Mouse (Mus musculus): ENCODE measurements around the gene Jpt1.
"Not testable (repeated sequence)": the region's sequence is repeated elsewhere in the genome, so short reads cannot be mapped to it uniquely, and the experiment has no call there.

Gene Jpt1

GRCm38 (mm10) chr11:115473626-115474275 is 40.4 kb downstream of the Jpt1 start:
- peak; percentile 95 for DNase-seq

GRCm38 (mm10) chr11:115472183-115472582 is 42.0 kb downstream of the Jpt1 start:
- no peak for DNase-seq

GRCm38 (mm10) chr11:115467217-115467618 is 47.0 kb downstream of the Jpt1 start:
- peak; percentile 52 for DNase-seq

- DNase-seq: no peak
Measured at GRCm38 (mm10) chr11:115464851-115465250, 49.3 kb downstream of the Jpt1 start.

- no peak for DNase-seq
Measured at GRCm38 (mm10) chr11:115463397-115463796, 50.8 kb downstream of the Jpt1 start.

GRCm38 (mm10) chr11:115462243-115462891 is 51.8 kb downstream of the Jpt1 start, which contains the start of gene Slc16a5:
Slc16a5 (plus strand) TSS chr11:115462474.
- DNase-seq: no peak

GRCm38 (mm10) chr11:115461846-115462242 is 52.3 kb downstream of the Jpt1 start:
- no peak for DNase-seq

DNA sequence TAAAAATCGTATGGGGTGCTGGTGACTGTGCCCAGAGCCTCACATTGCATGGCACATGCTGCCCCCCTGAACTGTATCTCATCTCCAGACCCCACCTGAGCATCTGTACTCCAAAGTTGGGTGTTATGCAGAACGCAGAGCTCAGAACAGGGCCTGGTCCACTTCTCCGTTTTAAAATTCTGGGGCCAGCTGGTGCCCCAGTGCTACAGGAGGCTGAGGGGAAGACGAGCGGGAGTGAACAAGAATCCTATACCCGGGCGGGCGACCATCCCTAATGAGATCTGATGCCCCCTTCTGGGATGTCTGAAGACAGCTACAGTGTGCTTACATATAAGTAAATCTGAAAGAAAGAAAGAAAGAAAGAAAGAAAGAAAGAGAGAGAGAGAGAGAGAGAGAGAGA is 53.2 kb downstream of the Jpt1 start:
- DNase-seq: no peak

GRCm38 (mm10) chr11:115457405-115457804 is 56.8 kb downstream of the Jpt1 start:
- DNase-seq: no peak

GRCm38 (mm10) chr11:115456182-115456581 is 58.0 kb downstream of the Jpt1 start:
- DNase-seq: peak; percentile 24

DNA sequence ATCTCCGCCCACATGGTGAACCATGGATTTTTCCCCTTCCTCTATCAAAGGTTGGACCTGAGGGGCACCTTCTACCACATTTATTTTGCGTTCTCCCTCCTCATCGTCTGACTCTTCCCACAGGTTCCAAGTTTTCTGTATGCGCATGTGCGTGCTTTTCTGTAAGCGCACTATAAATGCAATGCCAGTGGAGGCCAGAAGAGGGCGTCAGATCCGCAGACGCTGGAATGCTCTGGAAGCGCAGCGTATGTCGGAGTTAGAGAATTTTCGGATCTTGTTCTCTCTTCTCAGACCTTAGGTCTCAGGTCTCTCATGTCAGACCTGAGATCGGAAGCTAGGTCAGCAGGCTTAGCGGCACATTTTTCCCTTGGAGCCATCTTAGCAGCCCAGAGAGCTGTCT is 58.6 kb downstream of the Jpt1 start:
- no peak for DNase-seq

DNA sequence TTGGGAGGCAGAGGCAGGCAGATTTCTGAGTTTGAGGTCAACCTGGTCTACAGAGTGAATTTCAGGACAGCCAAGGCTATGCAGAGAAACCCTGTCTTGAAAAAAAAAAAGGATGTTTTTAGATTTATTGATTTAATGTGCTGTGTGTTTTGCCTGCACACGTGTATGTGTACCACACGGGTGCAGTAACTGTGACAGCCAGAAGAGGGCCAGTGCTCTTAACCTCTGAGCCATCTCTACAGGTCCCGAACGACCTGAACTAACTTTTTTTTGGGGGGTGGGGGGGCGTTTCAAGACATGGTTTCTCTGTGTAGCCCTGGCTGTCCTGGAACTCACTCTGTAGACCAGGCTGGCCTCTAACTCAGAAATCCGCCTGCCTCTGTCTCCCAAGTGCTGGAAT is 59.4 kb downstream of the Jpt1 start:
- DNase-seq: not testable (repeated sequence)

- no peak for DNase-seq
Measured at GRCm38 (mm10) chr11:115453306-115453705, 60.9 kb downstream of the Jpt1 start.

- DNase-seq: peak; percentile 79
Measured at GRCm38 (mm10) chr11:115452281-115452860, 61.8 kb downstream of the Jpt1 start.

DNA sequence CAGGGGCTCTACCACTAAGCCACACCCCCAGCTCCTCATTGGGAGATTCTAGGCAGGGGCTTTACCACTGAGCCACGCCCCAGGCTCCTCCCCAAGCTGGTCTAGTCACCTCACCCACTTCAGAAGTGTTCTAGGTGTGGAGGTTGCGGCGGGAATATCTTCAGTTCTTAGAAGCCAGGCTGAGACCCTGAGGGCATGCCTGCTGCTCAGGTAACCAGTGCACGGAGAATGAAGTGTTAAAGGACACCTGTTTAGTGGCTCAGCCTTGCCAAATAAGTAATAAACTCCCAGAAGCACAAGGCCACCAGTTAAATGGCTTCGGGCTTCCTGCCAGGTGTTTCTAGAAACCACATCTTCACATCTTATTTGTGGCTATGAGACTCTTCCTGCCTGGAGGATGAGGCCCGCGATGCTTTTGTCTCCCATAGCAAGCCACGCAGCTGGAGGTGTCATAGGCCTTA is 62.4 kb downstream of the Jpt1 start:
- no peak for DNase-seq

GRCm38 (mm10) chr11:115450176-115450575 is 64.0 kb downstream of the Jpt1 start:
- no peak for DNase-seq

- no peak for DNase-seq
Measured at GRCm38 (mm10) chr11:115448998-115449397, 65.2 kb downstream of the Jpt1 start.

DNA sequence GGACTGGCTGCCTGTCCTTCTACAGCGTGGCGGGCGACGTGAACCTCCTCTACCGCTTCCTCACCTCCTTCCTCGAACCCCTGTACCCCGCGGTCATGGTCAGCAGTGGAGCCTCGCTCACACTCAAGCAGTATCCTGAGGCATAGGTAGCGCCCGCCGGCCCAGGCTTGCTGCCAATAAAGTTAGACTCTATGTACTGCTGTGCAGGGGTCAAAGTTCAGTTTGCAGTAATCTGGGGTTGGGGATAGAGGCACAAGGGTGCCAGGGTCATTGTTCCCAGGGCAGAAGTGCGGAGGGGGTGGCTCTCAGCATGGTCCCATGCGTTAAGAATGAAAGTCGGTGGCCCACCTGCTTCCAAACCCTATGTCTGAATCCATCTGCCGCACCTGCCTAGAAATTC is 66.1 kb downstream of the Jpt1 start:
- DNase-seq: no peak

Measured in retina, postnatal 1 day (tissue).